Mouse (Mus musculus) bone marrow, adult 2 months (tissue): ENCODE data around the gene Phldb2.

Experiments
- CTCF ChIP-seq: fragments of 200-500 bp; IDR thresholded peaks from 2 replicates; pipeline ENCODE4 v1.5.1; 2011; ENCODE audit warnings: low read length, control low read depth; ENCODE audit not compliant: control insufficient read depth, insufficient read depth
- POLR2A ChIP-seq: fragments of 200-500 bp; IDR thresholded peaks from 2 replicates; pipeline ENCODE4 v1.6.1; 2011; ENCODE audit warnings: low read depth, mild to moderate bottlenecking, control low read depth, low read length, borderline replicate concordance; ENCODE audit not compliant: control insufficient read depth

- no peak for TF ChIP-seq POLR2A
- TF ChIP-seq CTCF: no peak
These were observed 33.8 kb downstream of the Phldb2 start for GRCm38 (mm10) chr16:45919572-45919971.
